Mouse (Mus musculus) forebrain, embryonic 12.5 days (tissue): ENCODE results near the gene Dlg2. TPM values are rescaled to one million over a fixed set of nuclear protein-coding genes. Genes with fewer than 3 reads are reported as not detected.

Experiments used
- ATAC-seq: fragments of 200-750 bp; cut with Nextera tagmentation; 2 replicates; pipeline ENCODE4 v1.8.0; 2017; ENCODE audit warnings: moderate TSS enrichment; ENCODE audit not compliant: low FRiP score
- H3K27ac ChIP-seq: fragments of 300-500 bp; sonication (generic); 2 replicates; pipeline ENCODE4 v1.5.1; 2016; ENCODE audit warnings: mild to moderate bottlenecking
- H3K27me3 ChIP-seq: fragments of 300-500 bp; sonication (generic); 2 replicates; pipeline ENCODE4 v1.6.1; 2016; ENCODE audit warnings: mild to moderate bottlenecking
- H3K36me3 ChIP-seq: fragments of 300-500 bp; sonication (generic); replicated peaks from 2 replicates; pipeline ENCODE4 v1.6.1; 2016; ENCODE audit warnings: mild to moderate bottlenecking
- H3K4me1 ChIP-seq: fragments of 300-500 bp; sonication (generic); 2 replicates; pipeline ENCODE4 v1.6.1; 2016
- H3K4me2 ChIP-seq: fragments of 300-500 bp; sonication (generic); 2 replicates; pipeline ENCODE4 v1.6.1; 2016; ENCODE audit warnings: mild to moderate bottlenecking, moderate library complexity
- H3K4me3 ChIP-seq: fragments of 300-500 bp; sonication (generic); replicated peaks from 2 replicates; pipeline ENCODE4 v1.5.1; 2016; ENCODE audit warnings: mild to moderate bottlenecking
- H3K9ac ChIP-seq: fragments of 300-500 bp; sonication (generic); 2 replicates; pipeline ENCODE4 v1.6.1; 2016; ENCODE audit warnings: mild to moderate bottlenecking
- H3K9me3 ChIP-seq: fragments of 300-500 bp; sonication (generic); 2 replicates; pipeline ENCODE4 v1.6.1; 2016
- WGBS: fragments of 180-500 bp; shearing (Covaris S2); methylation state at CpG from one replicate; pipeline ENCODE4 v1.1.7; 2016; 5-methylcytosine and 5-hydroxymethylcytosine counted together
- polyA plus RNA-seq: library from polyadenylated mRNA; unstranded; fragments of >200 nt; fragmentation: Nextera tagmentation; extraction: Ambion mirVana; gene quantifications from 2 replicates; pipeline ENCODE4 v1.2.1, GENCODE M21; 2016

The Dlg2 gene
- polyA plus RNA-seq, 1 experiment from 2014 or later, result 6.5 TPM

DNA sequence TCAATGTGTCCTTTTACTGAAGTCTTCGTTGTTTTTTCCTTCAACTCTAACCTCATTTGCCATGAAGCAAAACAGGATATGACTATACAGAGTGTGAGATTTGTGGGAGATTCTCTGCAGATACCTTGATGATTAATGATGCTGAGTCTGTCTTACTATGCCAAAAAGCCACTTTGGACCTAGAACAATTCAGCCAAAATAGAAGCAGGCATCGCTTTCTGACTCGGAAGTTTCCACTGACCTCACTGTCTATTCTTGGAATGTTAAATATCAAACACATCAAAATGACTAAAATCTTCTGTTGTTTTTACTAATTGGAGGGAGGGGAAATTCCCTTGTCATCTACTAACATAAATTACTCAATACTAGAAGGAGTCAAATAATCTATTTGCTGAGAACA, 1657.8 kb downstream of the Dlg2 start:
- Histone ChIP-seq H3K9me3 (no peaks in the 10 kb centered on the region), H3K9ac (no peak overlapping the region), H3K4me3 (no peak overlapping the region), H3K4me2 (no peak overlapping the region), H3K27ac (no peak overlapping the region), H3K27me3 (no peaks in the 10 kb centered on the region), H3K4me1 (no peaks in the 10 kb centered on the region), H3K36me3 (no peaks in the 10 kb centered on the region)
- no peak for ATAC-seq
- 92% methylated on average over 3 of the region's 3 CpGs for WGBS

DNA sequence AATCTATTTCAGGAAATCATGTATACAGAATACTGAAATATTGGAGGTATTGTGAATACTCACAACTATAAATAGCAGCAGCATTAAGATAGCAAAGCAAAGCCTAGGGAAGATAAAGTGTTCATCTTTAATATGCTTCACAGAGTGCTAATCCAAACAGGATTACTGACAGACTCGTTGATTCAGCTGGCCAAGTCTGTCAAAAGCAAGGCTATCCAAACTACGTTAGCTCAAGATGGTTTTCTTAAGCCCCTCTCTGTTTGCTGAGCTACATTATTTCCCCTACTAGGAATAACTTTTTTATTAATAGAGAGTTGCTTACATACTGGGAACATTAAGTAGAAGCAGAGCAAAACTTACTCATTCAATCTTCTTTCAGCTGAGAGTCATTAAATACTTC, 1659.2 kb downstream of the Dlg2 start:
- Histone ChIP-seq H3K4me1 (no peaks in the 10 kb centered on the region), H3K36me3 (no peaks in the 10 kb centered on the region), H3K9me3 (no peaks in the 10 kb centered on the region), H3K27ac (no peak overlapping the region), H3K27me3 (no peaks in the 10 kb centered on the region), H3K9ac (no peak overlapping the region), H3K4me2 (no peak overlapping the region), H3K4me3 (no peak overlapping the region)
- 51% methylated on average over 2 of the region's 2 CpGs for WGBS
- no peak for ATAC-seq

DNA sequence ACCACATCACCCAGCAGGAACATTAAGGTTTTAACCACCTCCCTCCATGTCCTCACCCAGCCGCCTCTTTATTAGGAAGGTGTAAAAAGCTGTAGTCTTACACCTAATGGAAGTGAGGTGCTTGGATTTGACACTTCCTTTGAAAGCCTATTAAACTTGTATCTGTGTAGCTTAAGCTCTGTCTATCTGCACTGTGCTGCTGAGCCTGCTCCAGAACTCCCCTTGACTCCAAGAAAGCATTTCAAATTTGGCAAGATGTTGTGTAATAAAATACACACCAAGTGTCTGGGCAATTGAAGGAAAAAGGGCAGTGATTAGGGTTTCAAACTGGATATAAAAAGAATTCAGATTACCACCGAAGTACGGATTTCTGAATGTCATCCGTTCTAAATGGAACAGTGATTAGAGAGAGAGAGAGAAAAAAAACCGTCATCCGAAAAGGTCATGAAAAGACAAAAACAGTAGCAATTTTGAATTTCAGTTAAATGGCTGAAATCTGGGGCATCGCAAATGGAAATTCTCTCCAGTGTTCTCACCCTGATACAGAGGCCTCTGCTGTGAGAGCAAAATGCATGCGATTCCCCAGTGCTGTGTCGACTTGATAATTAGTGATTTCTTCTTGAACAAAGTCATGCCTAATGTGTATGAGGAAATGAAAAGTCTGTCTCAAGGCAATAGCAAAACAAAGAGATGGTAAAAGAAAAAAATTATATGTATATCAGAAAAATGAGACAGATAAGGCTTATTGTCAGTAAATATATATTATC, 1663.8 kb downstream of the Dlg2 start:
- H3K4me2 ChIP-seq, result no peak overlapping the region
- WGBS, result 77% methylated on average over 9 of the region's 9 CpGs
- ATAC-seq, result no peak

DNA sequence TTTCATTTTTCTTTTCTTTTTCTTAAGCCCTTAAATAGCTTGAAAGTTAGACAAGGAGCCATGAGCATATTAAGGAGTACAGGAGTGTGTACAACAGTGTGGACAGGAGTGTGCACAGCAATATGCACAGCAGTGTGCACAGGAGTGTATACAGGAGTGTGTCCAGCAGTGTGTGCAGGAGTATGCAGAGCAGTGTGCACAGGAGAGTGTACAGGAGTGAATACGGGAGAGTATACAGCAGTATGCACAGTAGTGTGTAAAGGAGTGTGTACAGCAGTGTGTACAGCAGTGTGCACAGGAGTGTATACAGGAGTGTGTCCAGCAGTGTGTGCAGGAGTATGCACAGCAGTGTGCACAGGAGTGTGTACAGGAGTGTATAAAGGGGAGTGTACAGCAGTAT, 1671.0 kb downstream of the Dlg2 start:
- Histone ChIP-seq H3K4me1 (no peaks in the 10 kb centered on the region), H3K27ac (no peak overlapping the region), H3K4me3 (no peak overlapping the region), H3K27me3 (no peaks in the 10 kb centered on the region), H3K9ac (no peak overlapping the region), H3K4me2 (no peak overlapping the region), H3K9me3 (no peaks in the 10 kb centered on the region), H3K36me3 (no peaks in the 10 kb centered on the region)
- ATAC-seq, result no peak
- WGBS, result 93% methylated on average over 1 of the region's 1 CpGs

More for the DNA sequence above, 1663.8 kb downstream of the Dlg2 start:
- no peak overlapping the region for H3K9ac ChIP-seq
- no peak overlapping the region for H3K4me3 ChIP-seq
- no peaks in the 10 kb centered on the region for H3K9me3 ChIP-seq
- no peaks in the 10 kb centered on the region for H3K27me3 ChIP-seq
- H3K36me3 ChIP-seq, result no peaks in the 10 kb centered on the region
- H3K4me1 ChIP-seq, result 0 out of 2 replicates have a peak, but pooled peaks cover 3% of the 10 kb centered on the region
- H3K27ac ChIP-seq, result no peak overlapping the region

DNA sequence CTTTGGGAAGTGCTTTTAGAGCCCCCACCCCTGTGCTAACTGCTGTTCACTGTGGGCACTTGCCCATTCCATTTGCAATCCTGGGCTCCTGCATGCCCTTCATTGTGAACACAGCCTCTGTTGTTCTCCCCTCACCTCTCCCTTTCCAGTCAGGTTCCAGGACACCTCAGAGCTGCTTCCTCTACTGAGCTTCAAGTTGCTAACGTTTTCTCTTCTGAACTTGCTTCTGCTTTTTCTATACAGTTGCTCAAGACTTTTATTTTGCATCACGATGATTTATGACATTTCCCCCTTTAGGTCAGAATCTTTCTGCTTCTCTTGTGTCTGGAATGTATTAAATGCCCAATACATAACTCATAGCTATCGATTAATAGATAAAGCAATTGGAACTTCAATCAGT, 1674.3 kb downstream of the Dlg2 start:
- no peak overlapping the region for H3K9ac ChIP-seq
- no peaks in the 10 kb centered on the region for H3K27me3 ChIP-seq
- 77% methylated on average over 3 of the region's 3 CpGs for WGBS
- ATAC-seq, result no peak
- no peak overlapping the region for H3K27ac ChIP-seq
- no peaks in the 10 kb centered on the region for H3K4me1 ChIP-seq
- H3K4me2 ChIP-seq, result no peak overlapping the region
- no peaks in the 10 kb centered on the region for H3K9me3 ChIP-seq
- H3K4me3 ChIP-seq, result no peak overlapping the region
- H3K36me3 ChIP-seq, result no peaks in the 10 kb centered on the region

DNA sequence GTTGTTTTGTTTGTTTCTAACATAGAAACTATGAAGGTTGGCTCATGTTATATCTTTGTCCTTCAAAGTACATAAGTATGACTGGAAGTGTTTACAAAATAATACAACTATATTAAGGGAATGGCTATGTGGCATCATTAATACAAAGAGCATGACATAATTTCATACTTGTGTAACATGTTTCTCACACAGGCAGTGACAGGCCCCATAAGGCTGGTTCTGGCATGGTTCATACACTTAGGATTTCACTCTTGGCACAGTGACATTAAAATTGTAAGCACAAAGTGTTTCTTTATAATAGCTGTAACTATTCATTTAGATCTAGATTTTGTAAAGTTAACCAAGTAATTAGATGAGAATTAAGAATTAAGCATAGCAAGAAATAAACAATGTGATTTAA, 1678.1 kb downstream of the Dlg2 start:
- H3K36me3 ChIP-seq, result no peaks in the 10 kb centered on the region
- H3K9ac ChIP-seq, result no peak overlapping the region
- no peaks in the 10 kb centered on the region for H3K9me3 ChIP-seq
- no peak for ATAC-seq
- H3K4me1 ChIP-seq, result no peaks in the 10 kb centered on the region
- H3K27ac ChIP-seq, result no peak overlapping the region
- no peak overlapping the region for H3K4me2 ChIP-seq
- no peak overlapping the region for H3K4me3 ChIP-seq
- no peaks in the 10 kb centered on the region for H3K27me3 ChIP-seq

DNA sequence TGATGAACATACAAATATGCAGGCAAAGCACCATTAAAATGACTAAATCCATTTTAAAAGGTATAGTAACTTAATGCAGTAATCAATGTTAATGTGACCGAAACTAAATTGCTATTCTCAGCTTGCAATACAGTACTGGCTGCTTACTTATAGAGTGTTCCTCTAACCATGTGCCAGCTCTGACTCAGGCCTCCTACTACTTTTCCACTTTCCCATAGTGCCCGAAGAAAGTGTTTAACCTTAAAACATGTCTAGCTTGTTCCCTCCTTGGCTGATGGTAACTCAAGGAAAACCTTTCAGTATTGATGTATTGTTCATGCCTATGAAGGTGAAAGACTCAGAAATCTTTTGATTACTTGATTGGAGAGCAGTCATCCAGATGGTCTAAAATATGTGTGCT, 1686.7 kb downstream of the Dlg2 start:
- H3K4me3 ChIP-seq, result no peak overlapping the region
- H3K9ac ChIP-seq, result no peak overlapping the region
- no peak overlapping the region for H3K4me2 ChIP-seq
- ATAC-seq, result no peak
- no peaks in the 10 kb centered on the region for H3K9me3 ChIP-seq
- no peaks in the 10 kb centered on the region for H3K36me3 ChIP-seq
- no peaks in the 10 kb centered on the region for H3K4me1 ChIP-seq
- H3K27ac ChIP-seq, result no peak overlapping the region
- no peaks in the 10 kb centered on the region for H3K27me3 ChIP-seq
- 97% methylated on average over 2 of the region's 2 CpGs for WGBS

DNA sequence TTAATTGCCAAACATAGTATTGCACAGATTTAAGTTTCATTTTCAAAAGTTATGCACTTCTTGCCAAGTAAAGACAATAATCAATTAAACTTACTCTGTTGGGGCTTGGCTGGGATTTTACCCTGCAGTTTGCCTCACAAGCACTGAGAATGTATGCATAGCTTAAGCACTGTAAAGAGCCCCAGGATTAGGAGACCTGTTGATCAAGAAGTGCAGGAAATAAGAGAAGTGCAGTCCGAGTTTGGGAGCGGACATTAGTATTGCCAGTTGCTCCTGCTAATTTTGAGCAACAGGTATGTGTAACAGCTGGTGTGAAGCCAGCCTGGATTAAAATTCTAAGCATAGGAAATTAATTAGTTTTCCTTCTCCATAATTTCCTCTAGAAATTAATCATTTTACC, 1687.8 kb downstream of the Dlg2 start:
- Histone ChIP-seq H3K4me2 (no peak overlapping the region), H3K27me3 (no peaks in the 10 kb centered on the region), H3K9ac (no peak overlapping the region), H3K27ac (no peak overlapping the region), H3K4me3 (no peak overlapping the region), H3K36me3 (no peaks in the 10 kb centered on the region), H3K9me3 (no peaks in the 10 kb centered on the region), H3K4me1 (no peaks in the 10 kb centered on the region)
- 94% methylated on average over 2 of the region's 2 CpGs for WGBS
- ATAC-seq, result no peak

DNA sequence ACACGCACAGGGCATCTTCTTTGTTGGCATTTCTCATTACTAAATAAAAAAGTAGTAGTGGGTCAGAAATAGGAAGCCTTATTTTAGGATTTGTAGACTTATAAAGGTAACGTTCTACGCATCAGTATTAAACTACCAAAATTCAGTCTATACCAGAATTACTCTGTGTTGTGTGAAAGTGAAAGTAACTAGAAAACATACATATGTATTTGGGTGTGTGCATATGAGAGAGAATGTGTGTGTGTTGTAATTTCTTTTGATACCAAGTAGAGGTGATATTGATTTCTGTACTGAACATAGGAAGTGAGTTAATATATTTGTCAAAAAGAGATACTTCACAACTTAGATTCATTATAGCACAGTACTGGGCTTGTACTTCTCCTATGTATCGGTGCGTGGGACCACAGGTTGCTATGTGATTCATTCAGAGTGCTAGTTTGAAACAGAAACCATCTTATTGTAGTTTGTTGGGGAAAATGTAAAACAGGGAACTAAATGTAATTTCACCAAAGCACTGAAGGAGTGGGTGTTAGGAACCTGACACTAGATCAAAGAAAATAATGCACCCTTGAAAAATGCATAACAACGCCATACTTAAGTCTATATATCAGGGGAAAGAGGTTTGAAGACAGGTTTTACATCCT, 1688.5 kb downstream of the Dlg2 start:
- ATAC-seq, result no peak
- no peak overlapping the region for H3K27ac ChIP-seq
- H3K9me3 ChIP-seq, result no peaks in the 10 kb centered on the region
- H3K4me2 ChIP-seq, result no peak overlapping the region
- H3K4me1 ChIP-seq, result no peaks in the 10 kb centered on the region
- H3K27me3 ChIP-seq, result no peaks in the 10 kb centered on the region
- H3K36me3 ChIP-seq, result no peaks in the 10 kb centered on the region
- 93% methylated on average over 6 of the region's 6 CpGs for WGBS
- no peak overlapping the region for H3K9ac ChIP-seq
- no peak overlapping the region for H3K4me3 ChIP-seq

DNA sequence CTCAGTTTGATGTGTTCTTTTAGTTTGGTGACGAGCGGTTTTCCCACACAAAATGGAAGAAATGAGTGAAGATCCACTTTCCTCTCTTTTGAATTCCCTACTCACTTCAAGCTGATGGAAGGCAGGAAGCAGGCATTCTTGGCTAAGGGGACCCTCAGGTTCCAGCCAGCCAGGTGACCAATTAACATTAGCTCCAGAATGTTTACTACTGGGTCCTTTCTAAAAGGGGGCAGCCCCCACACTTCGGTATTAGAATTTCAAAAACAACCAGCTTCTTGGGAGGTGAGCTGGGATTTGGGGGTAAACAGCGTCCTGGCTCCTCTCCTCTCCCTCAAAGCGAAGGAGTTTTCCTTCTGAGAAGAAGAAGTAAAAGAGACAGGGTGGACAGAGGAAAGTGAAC, 1703.6 kb downstream of the Dlg2 start:
- no peak overlapping the region for H3K9ac ChIP-seq
- peaks cover 25% of the 10 kb centered on the region for H3K4me1 ChIP-seq
- peak overlapping the region; percentile 39; the same call in 1 of the 2 replicates for H3K4me3 ChIP-seq
- H3K4me2 ChIP-seq, result peak overlapping the region; percentile 70
- no peaks in the 10 kb centered on the region for H3K9me3 ChIP-seq
- H3K27ac ChIP-seq, result no peak overlapping the region
- peaks cover 33% of the 10 kb centered on the region for H3K27me3 ChIP-seq
- no peak for ATAC-seq
- H3K36me3 ChIP-seq, result no peaks in the 10 kb centered on the region
- 30% methylated on average over 5 of the region's 5 CpGs for WGBS

DNA sequence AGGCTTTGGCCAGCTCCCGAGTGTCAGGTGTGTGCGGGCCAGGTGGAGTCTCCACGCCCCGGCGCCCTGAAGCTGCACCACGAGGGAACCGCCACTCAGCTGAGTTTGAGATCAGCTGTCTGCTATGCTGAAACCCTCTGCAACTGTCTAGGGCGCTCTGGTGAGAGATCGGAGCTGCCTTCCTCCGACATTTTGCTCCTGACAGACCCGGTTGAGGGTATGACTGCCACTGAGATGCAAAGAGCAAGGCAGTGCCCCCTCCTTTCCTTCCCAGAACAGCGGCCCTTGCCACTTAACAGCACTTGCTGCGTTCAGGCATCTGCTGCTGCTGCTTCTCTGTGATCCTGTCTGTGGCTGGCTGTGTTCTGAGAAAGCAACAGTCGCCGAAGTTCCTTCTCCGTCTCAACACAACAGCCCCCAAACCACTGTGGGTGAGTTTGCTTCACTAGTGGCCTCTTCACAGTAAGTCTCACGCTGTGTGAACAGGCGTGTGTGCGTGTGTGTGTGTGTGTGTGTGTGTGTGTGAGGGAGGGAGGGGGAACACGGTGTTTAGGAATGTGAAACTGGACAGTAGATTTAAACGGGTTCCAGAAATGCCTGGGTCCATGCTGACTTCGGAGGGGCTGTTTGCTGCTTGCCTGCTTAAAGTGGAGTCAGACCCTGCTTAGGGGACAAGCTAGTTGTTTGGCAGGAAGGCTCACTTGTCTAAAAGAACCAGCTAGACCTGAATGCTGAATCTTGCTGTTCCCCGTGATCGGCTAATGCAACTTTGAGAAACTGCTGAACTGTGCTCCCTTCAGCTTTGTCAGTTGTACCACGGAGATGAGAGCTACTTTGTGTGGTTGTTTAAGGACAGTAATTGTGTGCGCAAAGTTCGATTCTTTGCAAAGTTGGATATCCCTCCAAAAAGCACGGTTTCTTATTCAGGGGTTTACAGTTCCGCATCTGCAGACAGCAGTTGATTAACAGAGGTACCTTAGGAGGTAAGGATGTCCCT, 1704.4 kb downstream of the Dlg2 start:
- Histone ChIP-seq H3K27me3 (peaks cover 33% of the 10 kb centered on the region), H3K9ac (peak overlapping the region; percentile 59), H3K27ac (no peak overlapping the region), H3K4me1 (peaks cover 25% of the 10 kb centered on the region), H3K4me2 (peak overlapping the region; percentile 70), H3K4me3 (peak overlapping the region; percentile 39), H3K36me3 (no peaks in the 10 kb centered on the region), H3K9me3 (no peaks in the 10 kb centered on the region)
- WGBS, result 15% methylated on average over 29 of the region's 29 CpGs
- ATAC-seq, result peak; percentile 77

DNA sequence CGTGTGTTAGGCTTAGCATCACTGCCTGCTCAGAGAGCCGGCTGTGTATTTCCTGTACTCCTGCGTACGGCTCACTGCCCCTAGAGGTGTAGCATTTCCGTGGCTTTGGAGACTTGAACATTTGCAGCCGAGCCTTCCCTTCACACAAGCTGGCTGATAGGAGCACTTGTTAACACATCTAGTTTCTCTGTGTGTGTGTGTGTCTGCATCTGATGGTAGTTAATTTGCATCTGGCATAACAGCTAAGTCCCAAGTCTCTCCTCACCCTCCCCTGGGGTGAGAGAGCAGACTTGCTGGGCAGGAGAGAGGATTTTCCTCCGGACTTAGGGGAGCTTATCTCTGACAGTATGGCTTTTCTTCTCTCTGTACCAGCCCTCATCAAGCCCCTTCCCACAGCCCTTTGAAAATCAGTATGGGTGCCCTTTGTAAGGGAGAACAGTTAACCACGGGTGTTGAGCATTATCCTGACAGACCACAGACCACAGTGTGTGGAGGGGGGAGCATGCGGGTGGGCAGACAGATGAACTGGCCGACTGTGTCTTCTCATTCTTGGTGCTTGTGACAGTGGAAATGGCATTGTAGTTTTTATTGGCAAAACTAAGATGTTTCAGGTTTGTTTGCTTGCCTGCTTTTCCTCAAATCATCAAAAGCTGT, 1705.6 kb downstream of the Dlg2 start:
- H3K27ac ChIP-seq, result no peak overlapping the region
- H3K4me2 ChIP-seq, result peak overlapping the region; percentile 70
- 12% methylated on average over 10 of the region's 10 CpGs for WGBS
- no peaks in the 10 kb centered on the region for H3K36me3 ChIP-seq
- no peak overlapping the region for H3K4me3 ChIP-seq
- peaks cover 33% of the 10 kb centered on the region for H3K27me3 ChIP-seq
- peak; percentile 43 for ATAC-seq
- H3K9me3 ChIP-seq, result no peaks in the 10 kb centered on the region
- 0 out of 2 replicates have a peak overlapping the region, but pooled peaks have one; percentile 17 for H3K9ac ChIP-seq
- H3K4me1 ChIP-seq, result peaks cover 25% of the 10 kb centered on the region
